Mouse (Mus musculus) A20 (cell line): ENCODE measurements at regions not wholly inside any gene's neighbourhood (a gene's known extent, or its start where the extent isn't known, plus 50 kb on each side); places are given as distances from the start of the nearest gene placed in this dataset.

ENCODE experiments used
- DNase-seq: peaks from one replicate; pipeline ENCODE4 v3.0.0-alpha.2; 2011; ENCODE audit warnings: low read depth, low spot score

DNA sequence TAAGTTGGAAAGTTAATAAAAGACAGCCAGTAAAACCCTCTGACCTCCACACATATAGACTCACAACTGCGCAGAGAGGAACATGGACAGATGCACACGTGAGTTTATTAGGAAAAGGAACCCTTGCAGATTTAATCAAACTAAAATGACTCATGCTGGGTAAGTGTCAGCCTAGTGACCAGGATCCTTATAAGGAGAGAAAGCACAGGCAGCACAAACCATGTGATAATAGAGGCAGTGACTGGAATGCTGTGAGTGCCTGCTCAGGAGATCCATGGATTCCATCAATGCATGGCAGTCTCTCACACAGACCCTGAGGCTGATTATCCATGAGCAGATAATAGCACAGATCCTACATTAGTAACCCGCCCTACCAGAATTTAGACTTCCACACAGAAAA, 162.2 kb upstream of the Mbnl1 start:
- DNase-seq: no peak

DNA sequence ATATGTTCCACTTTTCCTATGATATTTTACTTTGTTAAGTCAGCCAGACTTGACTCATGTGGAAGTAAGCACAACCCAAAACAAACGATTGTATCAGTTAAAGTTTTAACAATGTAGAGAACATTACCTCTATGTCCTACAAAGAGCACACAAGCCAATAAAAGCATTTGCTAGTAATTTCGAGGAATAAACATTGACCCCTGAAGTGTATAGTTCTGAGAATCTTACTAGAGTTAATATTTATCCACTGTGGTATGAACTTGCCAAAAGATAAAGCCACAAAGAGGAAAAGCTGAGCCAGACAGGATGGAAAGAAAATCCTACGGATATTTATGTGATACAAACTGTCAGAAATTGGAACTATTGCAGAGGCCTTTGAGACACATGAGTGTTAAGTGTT, 161.5 kb upstream of the Mbnl1 start:
- no peak for DNase-seq

DNA sequence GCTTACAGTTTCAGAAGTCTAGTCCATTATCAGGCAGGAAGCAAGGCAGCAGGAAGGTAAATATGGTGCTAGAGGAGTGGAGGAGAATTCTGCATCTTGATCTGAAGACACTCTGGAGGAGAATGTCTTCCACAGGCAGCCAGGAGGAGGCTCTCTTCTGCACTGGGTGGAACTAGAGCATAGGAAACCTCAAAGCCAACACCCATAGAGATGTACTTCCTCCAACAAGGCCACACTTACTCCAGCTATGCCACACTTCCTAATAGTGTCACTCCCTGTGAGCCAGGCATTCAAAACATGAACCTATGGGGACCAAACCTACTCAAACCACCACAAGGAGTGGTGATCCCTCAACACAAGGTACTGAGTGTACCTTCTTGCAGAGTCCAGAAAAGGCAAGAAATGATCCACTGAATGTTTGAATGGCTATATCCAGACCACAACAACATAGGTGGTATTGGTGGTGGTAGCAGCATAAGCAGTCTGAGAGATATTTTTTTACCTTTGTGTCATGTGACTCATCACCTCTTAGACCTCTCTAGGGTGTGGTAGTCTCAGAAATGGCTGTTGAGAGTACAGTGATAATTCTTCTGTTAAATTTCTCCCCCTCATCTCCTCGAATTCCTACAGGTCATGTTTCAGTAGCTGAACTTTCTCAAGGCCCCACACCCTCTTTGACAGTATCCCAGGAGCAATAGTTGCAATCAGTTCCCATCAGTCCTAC, 152.3 kb upstream of the Mbnl1 start:
- DNase-seq: peak; percentile 45

DNA sequence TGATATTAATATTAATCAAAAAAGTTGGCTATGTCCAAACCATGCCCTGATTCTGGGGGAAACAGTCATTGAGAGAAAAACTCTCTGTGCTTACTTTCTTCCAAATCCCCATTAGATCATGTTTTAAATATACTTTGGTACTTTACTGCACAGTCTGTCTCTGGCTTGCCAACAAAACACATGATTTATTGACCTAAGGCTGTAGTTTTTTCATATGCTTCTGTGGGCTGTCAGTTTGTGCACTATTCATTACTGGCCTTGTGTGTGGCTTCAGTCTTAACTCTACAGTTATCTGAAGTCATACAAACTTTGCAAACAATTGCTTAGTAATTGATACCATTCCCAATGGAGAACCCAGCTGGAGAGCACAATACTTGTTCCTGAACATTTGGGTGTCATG, 149.1 kb upstream of the Mbnl1 start:
- DNase-seq: no peak

DNA sequence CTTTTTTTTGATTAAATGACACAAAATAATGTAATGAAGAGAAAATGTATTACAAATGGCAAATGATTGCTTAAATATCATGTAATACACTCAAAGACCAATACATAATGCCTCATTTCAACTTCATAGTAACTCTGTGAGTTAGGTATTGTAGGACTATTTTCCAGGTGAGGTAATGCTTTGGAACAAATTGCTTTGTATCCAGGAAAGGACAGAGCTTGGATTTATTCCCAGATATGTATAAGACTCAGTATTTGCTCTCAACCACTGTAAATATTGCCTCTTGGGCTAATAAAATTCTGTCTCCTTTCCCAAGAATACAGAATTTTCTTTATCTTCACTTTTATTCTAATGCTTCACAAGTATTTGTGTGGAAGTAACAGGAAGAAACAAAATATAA, 148.2 kb upstream of the Mbnl1 start:
- DNase-seq: no peak

DNA sequence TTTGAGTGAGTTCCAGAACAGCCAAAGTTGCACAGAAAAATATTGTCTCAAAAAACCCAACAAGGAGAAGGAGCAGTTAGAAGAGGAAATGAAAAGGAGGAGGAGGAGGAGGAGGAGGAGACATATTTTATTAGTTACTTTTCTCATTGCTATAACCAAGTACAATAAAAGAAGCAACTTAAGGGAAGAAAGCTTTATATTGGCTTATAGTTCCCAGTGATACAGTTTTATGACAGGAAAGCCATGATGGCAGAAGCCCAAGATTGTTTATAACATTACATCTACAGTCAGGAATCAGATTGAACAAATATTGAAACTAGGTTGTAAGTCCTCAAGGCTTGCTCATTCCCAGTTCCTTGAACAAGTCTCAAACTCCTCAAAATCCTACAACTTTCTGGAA, 147.7 kb upstream of the Mbnl1 start:
- no peak for DNase-seq

DNA sequence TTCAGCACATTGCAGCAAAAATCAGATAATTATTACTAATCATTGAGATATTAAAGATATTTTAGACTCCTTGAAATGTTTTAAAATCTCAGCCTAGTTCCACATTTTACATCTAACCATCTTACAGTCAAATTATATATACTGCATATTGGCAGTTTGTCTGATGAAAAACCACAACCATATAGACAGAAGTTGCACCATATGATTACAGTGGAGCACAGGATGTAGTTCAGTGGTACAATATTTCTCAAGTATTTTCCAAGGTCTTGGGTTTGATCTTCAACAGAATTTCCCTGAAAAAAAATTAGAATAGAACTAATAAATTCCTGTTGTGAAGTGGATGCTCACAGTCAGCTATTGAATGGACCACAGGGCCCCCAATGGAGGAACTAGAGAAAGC, 140.2 kb upstream of the Mbnl1 start:
- no peak for DNase-seq

DNA sequence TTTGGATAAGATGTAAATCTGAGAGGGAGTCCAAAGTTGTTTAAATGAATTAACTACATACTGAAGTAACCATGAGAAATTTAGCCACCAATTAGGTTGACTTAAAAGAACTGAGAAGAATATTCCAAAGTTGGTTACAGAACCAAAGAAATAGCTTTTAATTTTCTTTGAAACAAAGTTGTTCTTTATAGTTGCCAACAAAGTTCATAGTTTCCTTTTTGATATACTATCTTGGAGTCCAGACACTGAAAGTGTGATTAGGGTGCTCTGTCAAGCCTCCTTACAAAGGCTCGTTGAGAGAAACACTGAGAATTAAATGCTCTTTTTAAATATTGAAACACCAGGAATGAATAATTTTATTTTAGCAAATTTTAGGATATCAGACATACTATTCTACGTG, 139.0 kb upstream of the Mbnl1 start:
- no peak for DNase-seq

DNA sequence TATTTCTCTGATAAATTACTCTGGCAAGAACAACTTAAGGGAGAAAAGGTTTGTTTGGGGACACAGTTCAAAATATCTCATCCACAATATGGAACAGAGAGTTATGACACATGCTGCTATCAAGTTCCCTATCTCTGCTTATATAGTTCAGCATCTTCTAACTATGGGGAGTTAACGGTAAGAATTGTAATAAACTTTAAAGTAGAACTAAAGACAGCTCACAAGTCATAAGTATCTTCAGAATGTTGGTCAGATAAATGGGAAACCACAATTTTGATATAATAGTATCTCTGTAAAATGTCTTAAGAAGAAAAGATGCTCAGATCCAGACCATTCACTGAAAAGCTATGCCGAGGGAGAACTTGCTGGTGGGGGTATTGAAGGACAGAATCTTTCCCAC, 138.5 kb upstream of the Mbnl1 start:
- no peak for DNase-seq

DNA sequence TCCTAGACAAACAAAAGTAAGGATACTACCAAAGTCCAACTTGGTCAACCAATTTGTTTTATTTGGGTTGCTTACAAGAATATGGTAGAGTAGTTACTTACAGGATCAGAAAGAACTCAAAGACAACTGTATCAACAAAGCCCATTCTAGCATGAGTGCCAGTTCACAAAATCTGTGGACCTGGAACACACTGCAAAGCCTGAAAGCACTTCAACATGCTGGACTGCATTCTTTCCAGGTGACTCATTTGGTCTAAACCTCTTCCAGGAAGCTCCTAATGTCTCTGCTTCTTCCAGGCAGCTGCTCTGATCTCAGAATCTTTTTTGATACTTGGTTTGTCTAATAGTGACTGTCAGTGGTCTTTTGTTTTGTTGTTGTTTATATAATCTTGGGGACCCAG, 126.2 kb upstream of the Mbnl1 start:
- DNase-seq: no peak

DNA sequence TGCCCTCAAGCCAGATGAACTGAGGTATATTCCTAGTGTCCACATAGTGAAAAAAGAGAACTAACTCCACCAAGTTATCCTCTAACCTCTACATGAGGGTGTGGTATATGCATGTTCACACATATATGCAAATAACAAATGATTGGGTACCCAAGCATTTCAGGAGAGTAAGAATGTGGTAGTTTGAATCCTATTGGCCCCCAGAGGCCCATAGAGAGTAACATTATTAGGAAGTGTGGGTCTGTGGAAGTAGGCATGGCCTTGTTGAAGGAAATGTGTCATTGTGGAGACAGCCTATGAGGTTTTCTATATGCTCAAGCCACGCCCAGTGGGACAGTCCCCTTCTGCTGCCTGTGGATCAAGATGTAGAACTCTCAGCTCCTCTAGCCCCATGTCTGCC, 125.6 kb upstream of the Mbnl1 start:
- no peak for DNase-seq

DNA sequence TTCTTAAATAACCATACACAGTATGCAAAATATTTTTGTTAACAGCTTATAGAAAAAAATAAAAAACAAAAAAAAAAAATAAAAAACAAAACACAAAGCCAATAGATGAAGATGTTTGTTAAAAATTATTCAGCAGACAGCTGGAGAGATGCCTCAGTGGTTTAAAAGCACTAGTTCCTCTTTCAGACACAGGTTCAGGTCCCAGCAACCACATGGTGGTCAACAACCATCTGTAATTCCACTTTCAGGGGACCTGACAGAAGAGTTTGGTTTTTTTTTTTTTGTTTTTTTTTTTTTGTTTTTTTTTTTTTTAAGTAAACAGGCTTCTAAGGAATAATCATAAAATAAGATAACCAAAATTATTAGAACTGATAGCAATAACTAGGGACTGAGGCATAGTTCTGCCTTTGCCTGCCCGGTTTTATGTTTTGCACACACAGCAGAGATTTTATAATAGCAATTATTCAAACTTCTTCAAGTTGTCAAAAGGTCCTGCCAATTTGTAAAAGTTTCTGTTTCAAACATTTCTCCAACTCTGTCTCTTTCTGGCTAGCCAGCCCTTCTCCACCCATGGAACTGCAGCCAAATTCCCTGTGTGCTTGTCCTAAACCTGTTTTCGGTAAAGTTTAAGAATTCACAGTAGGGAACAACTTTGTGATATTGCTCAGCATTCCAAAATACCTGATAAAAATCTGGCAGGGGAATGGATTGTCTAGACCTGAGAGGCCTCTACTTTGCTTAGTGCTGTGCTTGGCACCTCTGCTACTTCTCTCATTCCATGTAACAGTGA, 101.3 kb upstream of the Mbnl1 start:
- peak; percentile 84 for DNase-seq

DNA sequence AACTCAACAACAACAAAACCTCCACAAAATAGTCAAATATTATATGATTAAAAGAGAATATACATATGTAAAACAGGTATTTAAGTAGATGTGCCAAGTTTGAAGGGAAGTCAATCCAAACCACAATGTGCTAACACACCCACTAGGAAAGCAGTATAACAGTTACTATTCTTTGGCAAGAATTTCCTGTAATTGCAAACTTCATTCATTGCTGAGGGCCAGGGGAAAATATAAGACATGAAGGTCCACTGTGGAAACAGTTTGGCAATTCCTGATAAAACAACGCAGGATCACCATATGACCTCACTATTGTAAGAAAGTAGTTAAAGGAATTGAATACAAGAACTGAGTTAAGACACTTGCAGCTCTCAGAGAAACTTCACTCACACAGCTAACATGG, 99.0 kb upstream of the Mbnl1 start:
- no peak for DNase-seq

DNA sequence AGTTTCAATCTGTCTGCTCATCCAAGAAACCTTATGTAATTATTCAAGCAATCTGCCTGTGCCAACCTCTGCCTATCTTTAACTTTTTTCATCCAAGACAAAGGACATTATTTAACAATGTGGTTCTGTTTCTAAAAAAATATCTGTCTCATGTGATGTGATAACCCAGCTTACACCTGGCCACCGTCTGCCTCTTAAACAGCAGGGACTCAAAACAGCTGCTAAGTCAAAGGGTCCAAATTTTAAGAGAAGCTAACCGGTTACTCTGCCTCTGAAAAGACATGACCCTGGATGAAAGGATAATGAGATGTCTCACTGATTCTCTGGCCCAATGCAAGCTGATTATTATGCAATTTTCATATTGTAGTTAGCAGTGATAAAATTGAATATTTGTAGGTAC, 84.0 kb upstream of the Mbnl1 start:
- no peak for DNase-seq

DNA sequence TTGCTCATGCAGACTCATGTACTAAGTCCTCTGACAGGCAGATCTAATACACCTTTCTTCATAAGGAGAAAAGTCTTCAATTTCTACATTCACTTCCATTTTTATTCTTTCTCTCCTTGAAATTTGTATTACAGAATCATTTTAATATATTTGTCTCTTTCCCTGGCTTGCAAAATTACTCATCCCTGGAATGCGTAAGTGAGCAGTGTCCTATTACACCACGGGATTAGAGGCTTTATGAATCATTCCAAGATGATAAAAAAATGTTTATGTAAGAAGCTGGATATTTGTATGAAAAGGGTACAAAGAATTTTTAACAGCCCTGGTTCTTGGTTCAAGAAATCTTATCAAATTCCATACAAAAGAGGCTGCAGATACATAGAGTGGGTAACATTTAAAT, 83.6 kb upstream of the Mbnl1 start:
- DNase-seq: no peak

DNA sequence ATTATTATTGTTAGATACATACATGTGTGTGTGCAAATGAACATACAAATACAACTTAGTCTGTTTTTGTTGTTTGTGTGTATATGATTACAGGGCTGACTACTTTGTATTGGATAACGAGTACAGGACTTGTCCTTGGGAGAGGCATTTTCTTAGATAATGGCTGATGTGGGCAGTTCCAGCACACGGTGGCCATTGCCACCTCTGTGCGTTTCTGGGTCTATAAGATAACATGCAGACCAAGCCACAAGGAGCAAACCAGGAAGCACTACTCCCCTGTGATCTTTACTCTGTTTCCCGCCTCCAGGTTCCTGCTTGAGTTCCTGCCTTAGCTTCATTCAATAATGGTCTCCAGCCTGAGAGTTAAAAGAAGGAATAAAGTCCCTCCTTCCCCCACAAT, 77.3 kb upstream of the Mbnl1 start:
- DNase-seq: no peak

DNA sequence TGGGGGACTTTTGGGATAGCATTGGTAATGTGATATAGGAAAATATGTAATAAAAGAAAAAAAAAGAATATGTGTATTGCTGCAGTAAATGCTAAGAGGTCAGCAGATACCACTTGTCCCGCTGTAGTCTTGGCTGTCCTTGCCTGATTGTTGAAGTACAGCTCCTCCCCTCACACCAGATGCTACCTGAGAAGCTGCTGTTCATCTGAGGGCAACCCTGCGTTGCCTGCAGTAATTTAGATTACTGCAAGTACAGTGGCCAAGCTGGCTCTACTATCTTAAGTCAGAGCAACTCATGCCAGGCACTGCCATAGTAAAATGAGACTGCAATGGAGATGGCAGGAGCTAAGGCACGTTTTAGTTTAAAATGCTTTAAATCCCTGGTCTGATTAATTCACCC, 75.7 kb upstream of the Mbnl1 start:
- DNase-seq: no peak

DNA sequence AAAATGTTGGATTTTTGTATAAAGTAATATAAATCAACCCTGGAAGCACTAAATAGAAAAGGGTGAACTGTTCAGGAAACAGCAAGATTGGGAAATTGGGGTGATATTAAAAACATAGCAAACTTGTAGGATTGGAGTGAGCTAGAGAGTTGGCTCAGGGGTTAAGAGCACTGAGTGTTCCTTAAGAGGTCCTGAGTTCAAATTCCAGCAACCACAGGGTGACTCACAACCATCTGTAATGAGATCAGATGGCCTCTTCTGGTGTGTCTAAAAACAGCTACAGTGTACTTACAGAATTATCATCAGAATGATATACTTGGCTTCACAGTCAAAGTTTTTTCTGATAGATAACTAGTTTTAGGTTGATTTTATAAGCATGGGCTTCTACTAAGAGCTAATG, 73.8 kb upstream of the Mbnl1 start:
- no peak for DNase-seq

DNA sequence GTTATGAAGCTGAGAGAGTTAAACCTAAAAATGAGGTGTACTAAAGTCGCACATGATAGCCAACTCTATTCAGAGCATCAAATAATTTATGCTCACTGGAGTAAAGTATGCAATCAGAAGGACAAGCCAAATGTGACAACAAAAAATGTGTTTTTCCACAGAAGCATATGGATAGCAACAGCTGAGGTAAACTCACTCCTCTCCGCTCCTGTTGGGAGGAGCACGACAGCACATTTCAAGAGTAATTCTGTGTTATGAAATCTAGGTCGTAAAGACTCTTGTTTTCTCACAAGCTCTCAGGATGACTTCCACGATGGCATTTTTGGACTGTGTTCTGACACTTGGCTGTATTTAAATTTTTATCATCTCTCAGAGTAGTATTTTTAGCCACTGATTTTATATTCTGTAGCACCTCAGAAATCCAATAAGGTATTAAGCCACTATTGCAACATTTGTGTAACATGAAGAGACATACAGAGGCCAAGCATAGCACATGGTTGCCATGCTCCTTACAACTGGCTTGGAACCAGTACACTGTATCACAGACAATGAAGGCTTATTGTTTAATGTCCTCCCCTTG, 70.3 kb upstream of the Mbnl1 start:
- DNase-seq: no peak

DNA sequence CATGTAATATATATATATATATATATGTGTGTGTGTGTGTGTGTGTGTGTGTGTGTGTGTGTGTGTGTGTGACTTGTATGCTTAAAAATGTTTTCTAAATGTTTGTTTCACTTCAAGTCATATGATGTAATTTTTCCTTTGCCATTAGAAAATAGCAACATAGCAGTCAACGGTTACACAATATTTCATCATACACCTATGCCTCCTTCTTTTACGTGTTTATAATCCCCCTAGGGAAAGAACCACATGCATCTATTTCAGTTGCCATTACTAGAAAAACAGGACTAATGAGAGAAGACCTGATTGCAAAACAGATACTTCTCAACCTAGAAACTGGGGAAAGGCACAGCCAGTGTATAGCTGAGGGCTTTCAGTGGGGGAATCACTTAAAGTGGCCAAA, 65.2 kb upstream of the Mbnl1 start:
- peak; percentile 47 for DNase-seq

DNA sequence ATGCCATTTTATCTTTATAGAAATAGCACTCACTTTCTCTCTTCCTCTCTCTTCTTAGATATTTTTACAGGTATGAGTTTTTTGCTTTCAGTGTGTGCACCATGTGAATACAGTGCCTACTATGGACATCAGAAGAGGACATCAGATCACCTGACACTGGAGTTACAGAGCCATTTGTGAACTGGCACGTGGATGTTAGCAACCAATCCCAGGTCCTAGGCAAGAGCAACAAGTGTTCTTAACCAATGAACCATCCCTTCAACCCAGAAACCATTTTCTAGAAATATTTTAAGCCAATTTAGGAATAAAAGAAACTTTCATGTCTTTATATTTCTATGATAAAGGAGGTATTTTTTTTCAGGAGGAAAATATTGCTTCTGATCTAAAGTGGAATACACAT, 64.7 kb upstream of the Mbnl1 start:
- no peak for DNase-seq

DNA sequence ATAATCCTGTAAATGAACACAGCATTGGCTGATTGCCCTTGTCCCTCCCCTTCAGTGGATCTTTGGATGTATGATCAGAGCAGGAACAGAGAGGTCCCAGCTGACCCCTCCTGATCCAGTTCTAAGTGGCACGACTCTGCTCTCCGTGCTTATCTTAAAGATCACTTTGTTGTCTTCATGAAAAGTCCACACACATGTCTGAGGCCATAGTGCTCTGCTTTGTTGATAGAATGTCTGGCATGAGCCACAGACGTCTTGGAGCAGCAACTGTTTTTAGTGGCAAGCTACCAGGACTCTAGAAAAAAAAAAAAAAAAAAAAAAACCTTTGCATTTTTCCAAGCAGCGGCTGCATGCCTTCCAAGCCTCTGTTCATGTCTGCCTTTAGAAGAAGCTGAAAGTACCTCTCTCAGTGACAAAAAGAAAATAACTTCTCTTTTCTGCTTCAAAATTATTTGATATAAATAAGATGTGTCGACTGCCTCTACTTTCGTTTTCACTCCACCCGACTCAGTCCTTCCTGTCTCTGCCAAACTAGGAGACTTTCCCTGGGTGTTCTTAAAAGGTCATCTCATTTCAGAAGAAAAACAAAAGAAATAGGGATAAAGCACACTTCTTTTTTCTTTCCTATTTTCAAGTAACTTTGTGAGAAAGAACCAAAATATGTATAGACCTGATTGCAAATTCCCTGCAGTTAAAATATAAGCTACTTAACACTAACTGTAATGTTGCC, 63.9 kb upstream of the Mbnl1 start:
- peak; percentile 79 for DNase-seq

DNA sequence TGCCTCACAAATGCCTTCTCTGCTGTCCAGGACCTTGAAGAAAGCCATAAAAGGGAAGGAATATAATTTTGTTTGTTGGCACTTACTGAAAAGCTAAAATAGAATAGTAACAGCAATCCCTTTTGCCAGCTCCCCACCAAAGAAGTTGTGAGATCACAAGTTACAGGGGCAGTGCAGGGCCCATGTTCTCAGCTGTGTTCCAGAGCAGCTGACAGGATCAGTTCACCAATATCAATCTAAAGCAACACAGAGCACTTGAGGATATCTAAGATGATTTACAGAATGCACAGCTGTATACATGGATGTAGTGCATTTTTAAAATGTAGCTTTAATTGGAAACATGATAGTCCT, 63.4 kb upstream of the Mbnl1 start:
- DNase-seq: no peak
